Mouse (Mus musculus) neural tube, embryonic 14.5 days (tissue): ENCODE measurements around the gene Oosp2. TPM values are rescaled to one million over a fixed set of nuclear protein-coding genes. Genes with fewer than 3 reads are reported as not detected.

Source experiments
- polyA plus RNA-seq: library from polyadenylated mRNA; unstranded; fragments of >200 nt; fragmentation: Nextera tagmentation; extraction: Ambion mirVana; gene quantifications from 2 replicates; pipeline ENCODE4 v1.2.1, GENCODE M21; 2014

Oosp2 gene
- polyA plus RNA-seq, 1 experiment from 2014 or later = not detected

Other genes with a start within 250 kb of the Oosp2 start
- not detected in 2 replicates for gene Ms4a4b, start 217.0 kb downstream of the Oosp2 start, polyA plus RNA-seq
- gene Ms4a6c, start 191.2 kb downstream of the Oosp2 start, polyA plus RNA-seq = 0.46 and 2.2 TPM in 2 replicates
- not detected in 2 replicates for gene Gm8369, start 174.6 kb downstream of the Oosp2 start, polyA plus RNA-seq
- gene Ms4a6b, start 144.0 kb downstream of the Oosp2 start, polyA plus RNA-seq = 0.33 and 3.1 TPM in 2 replicates
- gene Ms4a4d, start 123.8 kb downstream of the Oosp2 start, polyA plus RNA-seq = 0.17 TPM in 1 of 2 replicates, not detected in the other
- 0.90 and 2.2 TPM in 2 replicates for gene Ms4a6d, start 55.7 kb downstream of the Oosp2 start, polyA plus RNA-seq
- gene Ms4a2, start 36.8 kb downstream of the Oosp2 start, polyA plus RNA-seq = 0.15 and 0.40 TPM in 2 replicates
- not detected in 2 replicates for gene Ms4a3, start 19.7 kb downstream of the Oosp2 start, polyA plus RNA-seq
- gene Oosp1, start 30.6 kb upstream of the Oosp2 start, polyA plus RNA-seq = not detected in 2 replicates
- not detected in 2 replicates for gene Oosp3, start 36.5 kb upstream of the Oosp2 start, polyA plus RNA-seq
- gene Gif, start 87.0 kb upstream of the Oosp2 start, polyA plus RNA-seq = not detected in 2 replicates
- 50.1 and 54.2 TPM in 2 replicates for gene Mrpl16, start 109.8 kb upstream of the Oosp2 start, polyA plus RNA-seq
- gene Stx3, start 158.8 kb upstream of the Oosp2 start, polyA plus RNA-seq = 13.2 and 16.9 TPM in 2 replicates
- gene Olfr1417, start 178.7 kb upstream of the Oosp2 start, polyA plus RNA-seq = 0.15 TPM in 1 of 2 replicates, not detected in the other
- gene Olfr1418, start 200.5 kb upstream of the Oosp2 start, polyA plus RNA-seq = not detected in 2 replicates
- not detected in 2 replicates for gene Olfr1419, start 214.5 kb upstream of the Oosp2 start, polyA plus RNA-seq
- gene Olfr1420, start 226.0 kb upstream of the Oosp2 start, polyA plus RNA-seq = 0.12 and 0.28 TPM in 2 replicates